Mouse (Mus musculus) heart, adult 2 months (tissue): ENCODE measurements around the gene Layn.

Experiments used
- CTCF ChIP-seq: fragments of 200-600 bp; IDR thresholded peaks from 2 replicates; pipeline ENCODE4 v1.8.1; 2022; ENCODE audit warnings: antibody characterized with exemption, mild to moderate bottlenecking, moderate library complexity
- EP300 ChIP-seq: fragments of 200-500 bp; IDR thresholded peaks from 2 replicates; pipeline ENCODE4 v1.6.1; 2011; ENCODE audit warnings: low read depth, low read length, control low read depth; ENCODE audit not compliant: insufficient read depth
- POLR2A ChIP-seq: fragments of 200-500 bp; IDR thresholded peaks from 2 replicates; pipeline ENCODE4 v1.6.1; 2011; ENCODE audit warnings: mild to moderate bottlenecking, low read depth, low read length, control low read depth; ENCODE audit not compliant: insufficient read depth

DNA sequence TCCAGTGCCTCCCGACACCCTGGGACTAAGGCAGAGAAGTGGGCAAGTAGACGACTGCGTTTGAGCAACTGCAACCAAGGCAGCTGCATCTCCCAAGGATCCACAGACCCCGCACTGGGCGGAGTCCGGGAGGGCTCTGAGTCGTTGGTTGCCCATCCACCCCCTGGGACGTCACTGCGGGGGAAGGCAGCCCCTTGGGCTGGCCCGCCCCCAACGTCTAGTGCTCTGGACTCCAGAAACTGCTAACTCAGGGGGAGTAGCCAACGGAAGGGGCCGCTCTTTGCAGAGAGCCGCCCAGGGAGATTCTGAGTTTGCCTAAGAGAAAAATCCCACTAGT is at the start of gene Layn:
- TF ChIP-seq CTCF = peak; percentile 35
- TF ChIP-seq POLR2A = peak; percentile 89
- no peak for TF ChIP-seq EP300
